Mouse (Mus musculus) heart, embryonic 11.5 days (tissue): ENCODE measurements around the gene Erv3. TPM values are rescaled to one million over a fixed set of nuclear protein-coding genes. Genes with fewer than 3 reads are reported as not detected.

Experiments
- ATAC-seq: fragments of 200-750 bp; cut with Nextera tagmentation; replicated peaks from 2 replicates; pipeline ENCODE4 v1.8.0; 2017; ENCODE audit warnings: moderate library complexity; ENCODE audit not compliant: insufficient number of reproducible peaks, low FRiP score, low TSS enrichment
- H3K27ac ChIP-seq: fragments of 300-500 bp; sonication (generic); 2 replicates; pipeline ENCODE4 v1.5.1; 2014; ENCODE audit warnings: mild to moderate bottlenecking, low read depth, low read length
- H3K27me3 ChIP-seq: fragments of 300-500 bp; sonication (generic); 2 replicates; pipeline ENCODE4 v1.6.1; 2014; ENCODE audit warnings: mild to moderate bottlenecking, low read length, mixed read lengths; ENCODE audit not compliant: control insufficient read depth, insufficient read depth
- H3K36me3 ChIP-seq: fragments of 300-500 bp; sonication (generic); 2 replicates; pipeline ENCODE4 v1.6.1; 2014; ENCODE audit warnings: mild to moderate bottlenecking, low read length, moderate library complexity, mixed read lengths; ENCODE audit not compliant: control insufficient read depth, insufficient read depth
- H3K4me1 ChIP-seq: fragments of 300-500 bp; sonication (generic); 2 replicates; pipeline ENCODE4 v1.6.1; 2014; ENCODE audit warnings: low read length; ENCODE audit not compliant: control insufficient read depth, insufficient read depth
- H3K4me2 ChIP-seq: fragments of 300-500 bp; sonication (generic); 2 replicates; pipeline ENCODE4 v1.6.1; 2014; ENCODE audit warnings: mild to moderate bottlenecking, moderate library complexity
- H3K4me3 ChIP-seq: fragments of 300-500 bp; sonication (generic); 2 replicates; pipeline ENCODE4 v1.5.1; 2014; ENCODE audit warnings: low read depth, low read length
- H3K9ac ChIP-seq: fragments of 300-500 bp; sonication (generic); 2 replicates; pipeline ENCODE4 v1.6.1; 2014; ENCODE audit warnings: mild to moderate bottlenecking, low read depth, low read length, moderate library complexity
- H3K9me3 ChIP-seq: fragments of 300-500 bp; sonication (generic); replicated peaks from 2 replicates; pipeline ENCODE4 v1.6.1; 2016; ENCODE audit warnings: low read length; ENCODE audit not compliant: control insufficient read depth
- WGBS: fragments of 180-500 bp; shearing (Covaris S2); extraction: QIAGEN DNeasy Blood & Tissue Kit; methylation state at CpG from one replicate; pipeline ENCODE4 v1.1.7; 2014; ENCODE audit not compliant: insufficient replicate concordance; 5-methylcytosine and 5-hydroxymethylcytosine counted together
- polyA plus RNA-seq: library from polyadenylated mRNA; unstranded; fragments of >200 nt; fragmentation: Nextera tagmentation; extraction: Ambion mirVana; gene quantifications from 2 replicates; pipeline ENCODE4 v1.2.1, GENCODE M21; 2014

Gene Erv3
- not detected in 2 replicates for polyA plus RNA-seq

DNA sequence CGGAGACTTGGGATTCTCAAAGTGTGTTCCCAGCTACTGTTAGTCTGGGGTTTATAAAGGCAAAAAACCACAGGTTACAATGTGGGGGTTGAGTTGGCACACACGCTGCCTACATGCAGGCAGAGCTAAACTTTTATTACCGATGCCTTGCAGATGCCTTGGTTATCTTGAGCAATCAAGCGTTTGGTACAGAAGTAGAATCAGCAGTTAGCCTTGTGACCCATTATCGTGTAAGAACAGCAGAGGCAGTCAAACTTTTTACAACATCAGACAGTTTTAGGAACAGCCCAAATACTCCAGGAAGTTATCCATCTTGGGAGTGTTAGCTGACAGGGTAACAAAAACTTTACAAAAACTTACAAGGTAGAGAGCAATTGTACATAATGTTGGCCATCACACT, at the start of gene Erv3:
Gene Erv3 (minus strand): TSS at position 27 of the 400 bp plus-strand sequence.
- H3K4me3 ChIP-seq: no peak within 1 kb of the TSS
- no peak for ATAC-seq
- H3K4me2 ChIP-seq: no peak within 1 kb of the TSS
- no peaks in the 10 kb centered on the region for H3K4me1 ChIP-seq
- WGBS: 81% methylated on average over 5 of the region's 5 CpGs
- H3K36me3 ChIP-seq: no peaks in the 10 kb centered on the region
- no peaks in the 10 kb centered on the region for H3K9me3 ChIP-seq
- no peak within 1 kb of the TSS for H3K9ac ChIP-seq
- H3K27ac ChIP-seq: no peak within 1 kb of the TSS
- no peaks in the 10 kb centered on the region for H3K27me3 ChIP-seq

DNA sequence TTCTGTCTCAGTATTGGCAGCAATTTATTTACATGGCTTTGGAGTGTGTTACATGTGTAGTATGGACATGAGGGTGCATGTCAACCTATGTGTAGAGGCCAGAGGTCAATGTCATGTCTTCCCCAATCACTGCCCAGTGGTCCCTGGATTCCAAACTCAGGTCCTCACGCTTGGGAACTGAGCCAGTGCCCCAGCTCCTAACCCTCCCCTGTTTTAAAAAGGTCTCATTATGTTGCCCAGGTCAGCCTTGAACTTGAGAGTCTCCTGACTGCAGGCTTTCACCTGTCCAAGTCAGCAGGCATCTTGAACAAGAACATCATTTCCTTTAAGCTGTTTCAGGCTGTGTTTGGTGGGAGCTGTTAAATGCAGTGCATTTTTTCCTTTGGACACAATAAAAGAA, 49.4 kb upstream of the Erv3 start:
- H3K4me2 ChIP-seq: peak overlapping the region; percentile 81; the same call in 1 of the 2 replicates
- H3K4me1 ChIP-seq: peaks cover 21% of the 10 kb centered on the region
- no peak overlapping the region for H3K4me3 ChIP-seq
- no peak overlapping the region for H3K9ac ChIP-seq
- no peak overlapping the region for H3K27ac ChIP-seq
- no peaks in the 10 kb centered on the region for H3K27me3 ChIP-seq
- no peaks in the 10 kb centered on the region for H3K9me3 ChIP-seq
- ATAC-seq: no peak
- WGBS: 88% methylated on average over 1 of the region's 1 CpGs
- no peaks in the 10 kb centered on the region for H3K36me3 ChIP-seq

DNA sequence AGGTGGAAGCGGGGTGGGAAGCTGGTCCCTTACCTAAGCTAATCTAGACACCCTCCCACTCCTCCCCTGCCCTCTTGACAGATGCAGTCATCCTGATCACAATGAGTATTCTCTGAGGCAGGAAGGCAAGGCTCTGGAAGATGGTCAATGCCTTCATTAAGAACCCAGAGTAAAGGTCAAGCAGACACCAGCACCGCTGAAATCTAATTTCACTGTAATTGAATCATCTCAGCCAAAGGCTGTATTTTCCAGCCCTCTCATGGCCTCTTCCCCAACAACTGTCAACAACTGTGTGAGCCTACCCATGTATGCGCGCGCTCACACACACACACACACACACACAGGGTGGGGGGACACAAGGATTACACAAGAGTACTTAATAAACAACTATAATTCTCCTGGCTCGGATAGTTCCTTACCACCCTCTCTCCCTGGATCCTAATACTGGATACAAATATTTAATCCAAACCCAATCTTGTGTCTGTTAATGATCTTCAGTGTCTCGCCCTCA, 48.9 kb upstream of the Erv3 start:
- H3K4me1 ChIP-seq: peaks cover 21% of the 10 kb centered on the region
- H3K4me2 ChIP-seq: no peak overlapping the region
- no peak overlapping the region for H3K9ac ChIP-seq
- no peaks in the 10 kb centered on the region for H3K36me3 ChIP-seq
- no peak overlapping the region for H3K4me3 ChIP-seq
- no peak for ATAC-seq
- WGBS: 81% methylated on average over 7 of the region's 7 CpGs
- no peaks in the 10 kb centered on the region for H3K27me3 ChIP-seq
- no peak overlapping the region for H3K27ac ChIP-seq
- H3K9me3 ChIP-seq: no peaks in the 10 kb centered on the region

DNA sequence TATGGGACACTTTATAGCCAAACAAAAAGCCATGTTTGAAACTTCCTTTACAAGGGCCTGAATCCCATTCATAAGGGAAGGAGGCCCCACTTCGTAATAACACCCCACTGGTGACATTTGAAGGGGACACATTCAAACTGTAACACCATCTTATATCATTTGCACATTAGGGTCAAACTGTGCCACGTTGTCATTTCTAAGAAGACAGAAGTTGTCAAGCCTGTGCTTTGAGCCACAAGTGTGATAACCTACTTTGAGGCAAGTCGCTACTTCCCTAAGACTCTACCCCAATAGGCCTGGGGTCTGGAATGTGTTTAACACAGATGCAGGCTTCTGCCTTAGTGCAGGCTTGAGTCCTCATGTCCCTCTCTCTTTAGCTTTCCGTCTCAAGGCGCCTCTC, 47.8 kb upstream of the Erv3 start:
- Histone ChIP-seq H3K4me1 (peaks cover 28% of the 10 kb centered on the region), H3K27ac (no peak overlapping the region), H3K9ac (no peak overlapping the region), H3K4me3 (no peak overlapping the region), H3K4me2 (no peak overlapping the region), H3K36me3 (no peaks in the 10 kb centered on the region), H3K9me3 (no peaks in the 10 kb centered on the region), H3K27me3 (no peaks in the 10 kb centered on the region)
- 72% methylated on average over 5 of the region's 5 CpGs for WGBS
- ATAC-seq: no peak

DNA sequence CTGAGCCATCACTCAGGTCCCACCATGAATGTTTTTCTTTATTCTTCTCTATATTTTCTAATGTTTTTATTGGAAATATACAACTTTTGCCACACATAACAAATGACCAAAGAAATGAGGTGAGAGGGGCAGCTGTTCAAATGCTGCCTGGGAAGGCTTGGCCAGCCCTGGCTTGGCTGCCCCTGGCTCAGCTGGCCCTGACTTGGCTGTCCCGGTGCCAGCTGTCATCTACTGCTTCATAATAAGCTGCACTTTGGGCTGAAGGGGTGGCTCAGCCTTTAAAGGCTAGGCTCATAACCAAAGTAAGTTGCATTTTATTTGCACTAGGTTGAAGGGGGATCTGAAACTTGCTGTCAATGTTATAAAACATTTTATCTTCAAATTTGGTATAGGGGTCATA, 47.3 kb upstream of the Erv3 start:
- Histone ChIP-seq H3K4me2 (no peak overlapping the region), H3K36me3 (no peaks in the 10 kb centered on the region), H3K4me1 (peaks cover 29% of the 10 kb centered on the region), H3K4me3 (no peak overlapping the region), H3K9ac (no peak overlapping the region), H3K9me3 (no peaks in the 10 kb centered on the region), H3K27me3 (no peaks in the 10 kb centered on the region), H3K27ac (no peak overlapping the region)
- 81% methylated on average over 1 of the region's 1 CpGs for WGBS
- no peak for ATAC-seq

DNA sequence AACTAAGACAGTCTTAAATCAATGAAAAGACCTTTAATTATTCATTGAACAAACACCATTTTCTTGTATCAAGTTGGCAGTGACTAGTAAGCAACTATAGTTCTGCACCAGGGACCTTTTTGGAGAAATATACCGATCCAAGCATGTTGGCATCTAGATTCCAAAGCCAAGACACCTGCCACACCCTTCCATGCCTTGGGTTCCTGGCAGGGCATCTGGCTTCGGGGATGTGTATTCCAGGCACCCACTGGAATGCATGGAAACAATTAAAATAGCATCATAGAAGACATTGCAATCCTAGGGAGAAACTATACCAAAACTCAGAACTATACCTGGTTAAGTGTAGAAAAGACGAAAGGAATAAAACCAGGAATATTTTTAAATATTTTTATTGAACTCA, 46.7 kb upstream of the Erv3 start:
- no peak overlapping the region for H3K27ac ChIP-seq
- 88% methylated on average over 3 of the region's 3 CpGs for WGBS
- H3K9ac ChIP-seq: no peak overlapping the region
- H3K36me3 ChIP-seq: no peaks in the 10 kb centered on the region
- no peaks in the 10 kb centered on the region for H3K9me3 ChIP-seq
- no peak for ATAC-seq
- peaks cover 26% of the 10 kb centered on the region for H3K4me1 ChIP-seq
- H3K27me3 ChIP-seq: no peaks in the 10 kb centered on the region
- no peak overlapping the region for H3K4me2 ChIP-seq
- H3K4me3 ChIP-seq: no peak overlapping the region

DNA sequence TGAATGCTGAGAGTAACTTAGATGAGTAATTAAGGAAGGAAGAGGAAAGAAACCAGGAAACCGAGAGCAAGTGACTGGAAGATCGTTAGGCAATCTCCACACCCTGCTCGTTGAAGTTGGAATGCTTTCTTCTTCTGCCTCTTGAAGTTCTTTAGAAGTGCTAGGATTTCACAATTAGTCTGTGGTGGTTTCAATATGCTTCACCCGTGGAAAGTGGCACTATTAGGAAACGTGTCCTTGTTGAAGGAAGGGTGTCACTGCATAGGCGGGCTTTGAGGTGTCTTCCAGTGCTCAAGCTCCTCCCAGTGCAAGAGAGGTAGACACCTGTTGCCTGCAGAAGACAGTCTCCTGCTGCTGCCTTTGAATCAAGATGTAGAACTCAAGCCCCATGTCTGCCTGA, 46.2 kb upstream of the Erv3 start:
- WGBS: 62% methylated on average over 6 of the region's 6 CpGs
- Histone ChIP-seq H3K36me3 (no peaks in the 10 kb centered on the region), H3K4me1 (peaks cover 24% of the 10 kb centered on the region), H3K27me3 (no peaks in the 10 kb centered on the region), H3K27ac (no peak overlapping the region), H3K4me3 (no peak overlapping the region), H3K9me3 (no peaks in the 10 kb centered on the region), H3K9ac (no peak overlapping the region), H3K4me2 (no peak overlapping the region)
- no peak for ATAC-seq

DNA sequence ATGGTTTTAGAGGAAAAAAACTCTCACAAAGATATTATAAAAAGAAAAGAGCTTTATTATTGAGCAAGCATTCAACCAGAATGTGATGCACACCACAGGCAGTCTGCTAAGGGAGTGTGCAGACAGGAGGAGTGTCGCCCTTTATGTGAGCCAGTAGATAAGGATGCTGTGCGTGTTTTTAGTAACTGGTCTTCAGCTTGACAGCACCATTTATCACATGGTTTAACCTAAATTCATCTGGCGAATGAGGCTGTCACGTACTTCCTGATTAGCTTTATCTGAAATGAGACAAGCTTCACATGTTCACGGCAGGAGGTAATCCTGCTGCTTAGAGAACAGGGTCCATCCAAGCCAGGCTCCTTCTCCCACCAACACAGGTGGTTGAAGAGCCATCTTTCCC, 45.5 kb upstream of the Erv3 start:
- Histone ChIP-seq H3K9ac (no peak overlapping the region), H3K4me3 (no peak overlapping the region), H3K4me1 (peaks cover 20% of the 10 kb centered on the region), H3K27ac (no peak overlapping the region), H3K27me3 (no peaks in the 10 kb centered on the region), H3K4me2 (no peak overlapping the region), H3K9me3 (no peaks in the 10 kb centered on the region), H3K36me3 (no peaks in the 10 kb centered on the region)
- no peak for ATAC-seq
- WGBS: 11% methylated on average over 5 of the region's 5 CpGs

DNA sequence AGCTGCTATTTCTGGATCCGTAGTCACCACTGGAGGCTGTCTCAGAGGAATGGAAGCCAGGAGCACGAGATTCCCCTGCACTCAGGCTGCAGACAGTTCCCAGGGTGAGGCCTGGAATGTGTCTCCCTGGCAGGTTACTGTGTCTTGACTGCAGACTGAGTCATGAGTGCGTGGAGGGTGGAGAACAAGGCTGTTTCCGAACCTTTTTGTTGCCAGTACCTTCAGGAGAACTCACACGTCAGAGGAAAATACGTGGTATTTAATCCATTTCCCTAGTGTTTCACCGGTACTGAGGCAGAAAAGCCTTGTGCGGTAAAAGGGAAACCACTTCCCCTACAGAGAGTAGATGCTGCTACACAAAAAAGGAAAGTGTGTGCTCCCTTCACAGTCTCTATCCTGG, 43.3 kb upstream of the Erv3 start:
- Histone ChIP-seq H3K4me3 (no peak overlapping the region), H3K4me1 (peaks cover 18% of the 10 kb centered on the region), H3K36me3 (no peaks in the 10 kb centered on the region), H3K9ac (no peak overlapping the region), H3K4me2 (no peak overlapping the region), H3K27me3 (no peaks in the 10 kb centered on the region), H3K27ac (peak overlapping the region; percentile 78), H3K9me3 (no peaks in the 10 kb centered on the region)
- peak; percentile 33; the same call in 1 of the 2 replicates for ATAC-seq
- WGBS: 17% methylated on average over 8 of the region's 8 CpGs
